Mouse (Mus musculus): ENCODE data around the gene Dip2c. TPM values are rescaled to one million over a fixed set of nuclear protein-coding genes. Genes with fewer than 3 reads are reported as not detected.

The Dip2c gene
- polyA plus RNA-seq, 1 experiment from 2014 or later, result 4.3 TPM

- ATAC-seq (ENCODE audit: low FRiP score, low TSS enrichment), result peak; percentile 60; the same call in 1 of the 2 replicates
- no peak overlapping the region for H3K27ac ChIP-seq (ENCODE audit: low read length)
- 26% methylated on average over 1 of the region's 1 CpGs for WGBS
- no peak overlapping the region for H3K9ac ChIP-seq (replicated peaks; ENCODE audit: low read length)
- H3K9me3 ChIP-seq (ENCODE audit: low read length), result no peaks in the 10 kb centered on the region
- no peak overlapping the region for H3K4me3 ChIP-seq (ENCODE audit: low read length)
- peaks cover 7% of the 10 kb centered on the region for H3K4me1 ChIP-seq (ENCODE audit: insufficient read depth, low read length)
- H3K27me3 ChIP-seq (ENCODE audit: insufficient read depth, low read length), result no peaks in the 10 kb centered on the region
- H3K36me3 ChIP-seq (ENCODE audit: insufficient read depth, low read length), result no peaks in the 10 kb centered on the region
- H3K4me2 ChIP-seq (replicated peaks; ENCODE audit: low read depth, low read length), result no peak overlapping the region
Observed at GRCm38 (mm10) chr13:9455979-9456378, 179.7 kb downstream of the Dip2c start.

GRCm38 (mm10) chr13:9457420-9458308 lies 181.3 kb downstream of the Dip2c start:
- Histone ChIP-seq H3K27ac (ENCODE audit: low read length) (no peak overlapping the region), H3K4me1 (ENCODE audit: insufficient read depth, low read length) (peaks cover 7% of the 10 kb centered on the region), H3K4me3 (ENCODE audit: low read length) (no peak overlapping the region), H3K36me3 (ENCODE audit: insufficient read depth, low read length) (no peaks in the 10 kb centered on the region), H3K9me3 (ENCODE audit: low read length) (no peaks in the 10 kb centered on the region), H3K4me2 (replicated peaks; ENCODE audit: low read depth, low read length) (no peak overlapping the region), H3K27me3 (ENCODE audit: insufficient read depth, low read length) (no peaks in the 10 kb centered on the region), H3K9ac (replicated peaks; ENCODE audit: low read length) (no peak overlapping the region)
- WGBS, result 86% methylated on average over 8 of the region's 8 CpGs
- ATAC-seq (ENCODE audit: low FRiP score, low TSS enrichment), result no peak

- ATAC-seq (ENCODE audit: low FRiP score, low TSS enrichment), result no peak
- Histone ChIP-seq H3K4me2 (replicated peaks; ENCODE audit: low read depth, low read length) (no peak overlapping the region), H3K9me3 (ENCODE audit: low read length) (no peaks in the 10 kb centered on the region), H3K9ac (replicated peaks; ENCODE audit: low read length) (no peak overlapping the region), H3K27me3 (ENCODE audit: insufficient read depth, low read length) (no peaks in the 10 kb centered on the region), H3K4me3 (ENCODE audit: low read length) (no peak overlapping the region), H3K4me1 (ENCODE audit: insufficient read depth, low read length) (no peaks in the 10 kb centered on the region), H3K36me3 (ENCODE audit: insufficient read depth, low read length) (no peaks in the 10 kb centered on the region), H3K27ac (ENCODE audit: low read length) (no peak overlapping the region)
- 90% methylated on average over 3 of the region's 3 CpGs for WGBS
Observed at GRCm38 (mm10) chr13:9464457-9464856, 188.1 kb downstream of the Dip2c start.

GRCm38 (mm10) chr13:9467216-9467615 lies 190.9 kb downstream of the Dip2c start:
- Histone ChIP-seq H3K9me3 (ENCODE audit: low read length) (no peaks in the 10 kb centered on the region), H3K4me1 (ENCODE audit: insufficient read depth, low read length) (no peaks in the 10 kb centered on the region), H3K9ac (replicated peaks; ENCODE audit: low read length) (no peak overlapping the region), H3K4me2 (replicated peaks; ENCODE audit: low read depth, low read length) (no peak overlapping the region), H3K36me3 (ENCODE audit: insufficient read depth, low read length) (no peaks in the 10 kb centered on the region), H3K4me3 (ENCODE audit: low read length) (no peak overlapping the region), H3K27ac (ENCODE audit: low read length) (no peak overlapping the region), H3K27me3 (ENCODE audit: insufficient read depth, low read length) (no peaks in the 10 kb centered on the region)
- 0 out of 2 replicates have a peak, but pooled peaks have one; percentile 42 for ATAC-seq (ENCODE audit: low FRiP score, low TSS enrichment)
- WGBS, result 42% methylated on average over 1 of the region's 1 CpGs

DNA sequence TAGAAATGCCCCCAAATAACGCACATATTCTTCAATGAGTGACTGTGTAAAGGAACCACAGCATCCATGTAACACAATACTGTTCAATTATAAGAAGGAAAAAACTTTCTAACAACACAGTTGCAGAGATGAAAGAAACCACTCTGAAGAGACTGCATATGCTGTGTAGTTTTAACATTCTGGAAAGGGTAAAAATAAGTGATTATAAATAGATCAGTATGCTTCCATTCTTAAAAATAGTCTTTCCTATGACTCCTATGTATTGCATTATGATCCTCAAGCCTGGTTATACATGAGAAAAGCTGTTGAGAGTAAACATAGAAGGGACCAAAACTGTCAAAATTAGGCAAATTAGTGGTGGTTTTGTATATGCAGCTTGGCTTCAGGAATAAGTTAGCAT lies 197.1 kb downstream of the Dip2c start:
- Histone ChIP-seq H3K36me3 (ENCODE audit: insufficient read depth, low read length) (no peaks in the 10 kb centered on the region), H3K27ac (ENCODE audit: low read length) (no peak overlapping the region), H3K4me2 (replicated peaks; ENCODE audit: low read depth, low read length) (no peak overlapping the region), H3K9ac (replicated peaks; ENCODE audit: low read length) (no peak overlapping the region), H3K27me3 (ENCODE audit: insufficient read depth, low read length) (no peaks in the 10 kb centered on the region), H3K9me3 (ENCODE audit: low read length) (peaks cover 6% of the 10 kb centered on the region), H3K4me3 (ENCODE audit: low read length) (no peak overlapping the region), H3K4me1 (ENCODE audit: insufficient read depth, low read length) (no peaks in the 10 kb centered on the region)
- 90% methylated on average over 1 of the region's 1 CpGs for WGBS
- no peak for ATAC-seq (ENCODE audit: low FRiP score, low TSS enrichment)

GRCm38 (mm10) chr13:9481722-9482121 lies 205.4 kb downstream of the Dip2c start:
- Histone ChIP-seq H3K4me3 (ENCODE audit: low read length) (no peak overlapping the region), H3K27me3 (ENCODE audit: insufficient read depth, low read length) (no peaks in the 10 kb centered on the region), H3K9me3 (ENCODE audit: low read length) (no peaks in the 10 kb centered on the region), H3K4me1 (ENCODE audit: insufficient read depth, low read length) (no peaks in the 10 kb centered on the region), H3K27ac (ENCODE audit: low read length) (no peak overlapping the region), H3K4me2 (replicated peaks; ENCODE audit: low read depth, low read length) (no peak overlapping the region), H3K36me3 (ENCODE audit: insufficient read depth, low read length) (no peaks in the 10 kb centered on the region), H3K9ac (replicated peaks; ENCODE audit: low read length) (no peak overlapping the region)
- no peak for ATAC-seq (ENCODE audit: low FRiP score, low TSS enrichment)
- WGBS, result 71% methylated on average over 1 of the region's 1 CpGs

DNA sequence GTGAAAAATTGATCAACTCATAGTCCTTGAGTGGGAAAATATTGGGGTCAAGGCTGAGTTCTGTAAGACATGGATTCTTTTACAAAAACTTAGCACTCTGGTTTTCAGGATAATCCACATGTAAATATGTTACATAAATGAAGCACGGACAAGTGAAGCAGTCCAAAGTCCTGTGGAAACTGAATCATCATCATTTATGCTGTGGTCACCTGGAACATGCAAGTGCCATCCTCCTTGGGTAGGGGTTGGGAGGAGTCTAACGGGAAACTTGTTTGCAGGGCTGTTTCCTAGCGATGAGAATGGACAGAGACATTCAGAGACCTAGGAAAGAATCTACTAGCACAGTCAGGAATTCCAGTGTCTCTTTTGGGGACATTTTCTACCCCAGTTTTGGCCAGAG lies 213.4 kb downstream of the Dip2c start:
- ATAC-seq (ENCODE audit: low FRiP score, low TSS enrichment), result no peak
- no peaks in the 10 kb centered on the region for H3K4me1 ChIP-seq (ENCODE audit: insufficient read depth, low read length)
- H3K36me3 ChIP-seq (ENCODE audit: insufficient read depth, low read length), result no peaks in the 10 kb centered on the region
- H3K9ac ChIP-seq (replicated peaks; ENCODE audit: low read length), result no peak overlapping the region
- 86% methylated on average over 3 of the region's 3 CpGs for WGBS
- H3K4me2 ChIP-seq (replicated peaks; ENCODE audit: low read depth, low read length), result no peak overlapping the region
- H3K27me3 ChIP-seq (ENCODE audit: insufficient read depth, low read length), result no peaks in the 10 kb centered on the region
- no peaks in the 10 kb centered on the region for H3K9me3 ChIP-seq (ENCODE audit: low read length)
- no peak overlapping the region for H3K27ac ChIP-seq (ENCODE audit: low read length)
- H3K4me3 ChIP-seq (ENCODE audit: low read length), result no peak overlapping the region

DNA sequence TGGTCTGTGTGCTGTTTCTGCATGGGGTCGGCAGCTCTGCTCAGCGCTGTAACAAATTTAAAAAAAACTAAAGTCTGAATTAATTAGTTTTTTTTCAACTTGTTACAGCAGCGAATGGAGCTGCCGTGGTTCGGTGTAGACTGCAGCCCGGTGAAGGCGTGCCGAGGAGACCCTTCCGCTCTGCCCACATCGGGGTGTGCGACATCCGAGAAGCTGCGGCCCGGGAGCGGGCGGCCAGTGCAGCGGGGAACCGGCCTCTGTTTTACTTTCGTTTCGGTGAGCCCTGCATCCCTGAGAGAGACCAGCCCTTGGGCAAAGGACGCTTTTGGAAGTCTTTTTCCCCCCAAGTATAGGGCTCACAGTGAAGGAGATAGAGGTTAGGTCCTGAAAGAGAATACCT lies 218.4 kb downstream of the Dip2c start:
- no peaks in the 10 kb centered on the region for H3K9me3 ChIP-seq (ENCODE audit: low read length)
- H3K9ac ChIP-seq (replicated peaks; ENCODE audit: low read length), result 0 out of 2 replicates have a peak overlapping the region, but pooled peaks have one; percentile 8
- no peaks in the 10 kb centered on the region for H3K4me1 ChIP-seq (ENCODE audit: insufficient read depth, low read length)
- WGBS, result 60% methylated on average over 21 of the region's 21 CpGs
- H3K36me3 ChIP-seq (ENCODE audit: insufficient read depth, low read length), result no peaks in the 10 kb centered on the region
- peak overlapping the region; percentile 40 for H3K4me3 ChIP-seq (ENCODE audit: low read length)
- ATAC-seq (ENCODE audit: low FRiP score, low TSS enrichment), result peak; percentile 67; the same call in 1 of the 2 replicates
- H3K27me3 ChIP-seq (ENCODE audit: insufficient read depth, low read length), result no peaks in the 10 kb centered on the region
- no peak overlapping the region for H3K27ac ChIP-seq (ENCODE audit: low read length)
- H3K4me2 ChIP-seq (replicated peaks; ENCODE audit: low read depth, low read length), result peak overlapping the region; percentile 41

GRCm38 (mm10) chr13:9504118-9504856 lies 228.0 kb downstream of the Dip2c start:
- ATAC-seq (ENCODE audit: low FRiP score, low TSS enrichment), result no peak
- no peak overlapping the region for H3K4me2 ChIP-seq (replicated peaks; ENCODE audit: low read depth, low read length)
- WGBS, result 41% methylated on average over 6 of the region's 6 CpGs
- H3K27ac ChIP-seq (ENCODE audit: low read length), result no peak overlapping the region
- no peak overlapping the region for H3K9ac ChIP-seq (replicated peaks; ENCODE audit: low read length)
- H3K4me3 ChIP-seq (ENCODE audit: low read length), result no peak overlapping the region
- H3K9me3 ChIP-seq (ENCODE audit: low read length), result no peaks in the 10 kb centered on the region
- no peaks in the 10 kb centered on the region for H3K27me3 ChIP-seq (ENCODE audit: insufficient read depth, low read length)
- no peaks in the 10 kb centered on the region for H3K36me3 ChIP-seq (ENCODE audit: insufficient read depth, low read length)
- no peaks in the 10 kb centered on the region for H3K4me1 ChIP-seq (ENCODE audit: insufficient read depth, low read length)

- H3K4me2 ChIP-seq (replicated peaks; ENCODE audit: low read depth, low read length), result no peak overlapping the region
- H3K9me3 ChIP-seq (ENCODE audit: low read length), result no peaks in the 10 kb centered on the region
- H3K4me1 ChIP-seq (ENCODE audit: insufficient read depth, low read length), result no peaks in the 10 kb centered on the region
- H3K4me3 ChIP-seq (ENCODE audit: low read length), result no peak overlapping the region
- H3K36me3 ChIP-seq (ENCODE audit: insufficient read depth, low read length), result no peaks in the 10 kb centered on the region
- H3K27ac ChIP-seq (ENCODE audit: low read length), result no peak overlapping the region
- H3K9ac ChIP-seq (replicated peaks; ENCODE audit: low read length), result no peak overlapping the region
- no peaks in the 10 kb centered on the region for H3K27me3 ChIP-seq (ENCODE audit: insufficient read depth, low read length)
- ATAC-seq (ENCODE audit: low FRiP score, low TSS enrichment), result no peak
Observed at GRCm38 (mm10) chr13:9538556-9538955, 262.2 kb downstream of the Dip2c start.
